Mouse (Mus musculus): ENCODE data around the gene Dlx5. TPM values are rescaled to one million over a fixed set of nuclear protein-coding genes. Genes with fewer than 3 reads are reported as not detected.

Dlx5 gene
- polyA plus RNA-seq, 1 experiment: 4.3 TPM

DNA sequence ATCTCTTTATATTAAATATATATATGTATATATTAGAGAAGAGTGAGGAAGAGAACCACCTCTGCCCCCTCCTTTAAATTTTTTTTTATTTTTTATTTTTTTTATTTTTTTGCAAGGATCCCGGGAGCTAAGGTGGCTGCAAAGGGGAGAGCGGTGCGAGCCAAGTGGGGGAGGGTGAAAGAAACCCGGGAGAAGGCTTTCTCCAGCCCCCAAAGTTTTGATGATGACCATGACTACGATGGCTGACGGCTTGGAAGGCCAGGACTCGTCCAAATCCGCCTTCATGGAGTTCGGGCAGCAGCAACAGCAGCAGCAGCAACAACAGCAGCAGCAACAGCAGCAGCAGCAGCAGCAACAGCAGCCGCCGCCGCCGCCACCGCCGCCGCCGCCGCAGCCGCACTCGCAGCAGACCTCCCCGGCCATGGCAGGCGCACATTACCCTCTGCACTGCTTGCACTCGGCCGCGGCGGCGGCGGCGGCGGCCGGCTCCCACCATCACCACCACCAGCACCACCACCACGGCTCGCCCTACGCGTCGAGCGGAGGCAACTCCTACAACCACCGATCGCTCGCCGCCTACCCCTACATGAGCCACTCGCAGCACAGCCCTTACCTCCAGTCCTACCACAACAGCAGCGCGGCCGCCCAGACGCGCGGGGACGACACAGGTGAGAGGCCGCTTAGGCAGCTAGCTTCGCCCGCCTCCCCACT is 18.6 kb downstream of the Dlx5 start, which contains the start of gene Dlx6:
Gene Dlx6 (plus strand): TSS at position 175 of the 711 bp plus-strand sequence.
- H3K27ac ChIP-seq (ENCODE audit: control insufficient read depth, insufficient read depth, low read depth, low read length): no peak within 1 kb of the TSS
- no peaks in the 10 kb centered on the region for H3K36me3 ChIP-seq (ENCODE audit: control insufficient read depth, insufficient read depth, low read length)

DNA sequence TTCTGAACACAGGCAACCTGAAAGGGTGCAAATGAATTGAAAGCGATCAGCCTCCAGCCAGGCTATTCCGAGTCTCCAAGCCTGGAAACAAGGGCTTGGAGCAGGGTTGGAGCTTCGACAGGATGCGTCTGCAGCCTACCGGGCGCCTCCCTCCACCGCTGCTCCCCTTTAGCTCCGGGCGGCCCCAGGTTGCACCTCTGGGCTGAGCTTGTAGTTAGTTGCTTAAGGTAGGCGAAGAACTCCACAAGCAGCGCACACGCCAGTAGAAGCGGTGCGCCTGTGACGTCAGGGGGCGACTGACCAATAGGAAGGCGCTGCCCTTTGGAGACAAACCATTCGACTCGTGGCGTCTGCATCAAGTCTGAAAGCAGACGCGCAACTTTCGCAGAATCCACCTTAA is 19.3 kb downstream of the Dlx5 start:
- Histone ChIP-seq H3K4me1 (ENCODE audit: control insufficient read depth, insufficient read depth, low read length) (peaks cover 16% of the 10 kb centered on the region), H3K36me3 (ENCODE audit: control insufficient read depth, insufficient read depth, low read length) (no peaks in the 10 kb centered on the region), H3K4me3 (ENCODE audit: control insufficient read depth, low read depth, low read length) (peak overlapping the region; percentile 73), H3K27ac (ENCODE audit: control insufficient read depth, insufficient read depth, low read depth, low read length) (no peak overlapping the region), H3K27me3 (ENCODE audit: control insufficient read depth, insufficient read depth, low read length) (peaks cover 14% of the 10 kb centered on the region)
- peak; percentile 77 for TF ChIP-seq POLR2A (IDR thresholded peaks at IDR 0.05; ENCODE audit: control insufficient read depth, low read depth, low read length)
- no peak for TF ChIP-seq CTCF (IDR thresholded peaks at IDR 0.05; ENCODE audit: control insufficient read depth, insufficient read depth, insufficient replicate concordance, low read depth, low read length)

More for the DNA sequence above, 18.6 kb downstream of the Dlx5 start, which contains the start of gene Dlx6:
- no peak for TF ChIP-seq CTCF (IDR thresholded peaks at IDR 0.05; ENCODE audit: control insufficient read depth, insufficient read depth, insufficient replicate concordance, low read depth, low read length)
- no peak for TF ChIP-seq POLR2A (IDR thresholded peaks at IDR 0.05; ENCODE audit: control insufficient read depth, low read depth, low read length)
- Histone ChIP-seq H3K27me3 (ENCODE audit: control insufficient read depth, insufficient read depth, low read length) (peaks cover 14% of the 10 kb centered on the region), H3K4me3 (ENCODE audit: control insufficient read depth, low read depth, low read length) (peak within 1 kb of the TSS; percentile 79), H3K4me1 (ENCODE audit: control insufficient read depth, insufficient read depth, low read length) (peaks cover 16% of the 10 kb centered on the region)

DNA sequence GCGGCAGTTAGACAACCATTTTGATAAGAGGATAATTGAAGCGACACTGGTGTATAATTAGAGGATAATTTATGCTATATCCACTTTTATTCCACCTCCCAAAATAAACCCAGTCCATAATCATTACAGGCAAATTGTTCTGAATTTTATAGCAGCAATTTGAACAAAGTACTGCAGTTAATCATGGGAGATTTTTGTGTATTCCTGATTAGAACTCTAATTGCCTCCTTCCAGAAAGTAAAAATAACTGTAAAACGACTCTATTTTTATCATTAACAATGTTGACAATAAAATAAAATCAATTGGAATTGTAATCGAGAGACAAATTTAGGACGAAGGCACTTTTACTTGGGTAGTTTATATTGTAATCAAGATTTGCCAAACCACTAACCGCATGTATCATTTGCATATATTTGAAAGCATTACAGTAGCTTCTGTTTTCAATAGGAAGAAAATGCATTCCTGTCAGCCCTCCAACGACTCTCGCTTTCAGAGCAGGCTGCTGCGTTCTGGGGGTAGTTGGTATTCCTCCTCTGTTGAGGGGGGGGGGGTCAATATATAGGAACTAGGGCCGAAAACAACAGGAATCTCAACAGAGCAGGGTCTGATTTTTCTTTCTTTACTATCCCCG is 20.0 kb downstream of the Dlx5 start:
- peaks cover 14% of the 10 kb centered on the region for H3K27me3 ChIP-seq (ENCODE audit: control insufficient read depth, insufficient read depth, low read length)
- no peak overlapping the region for H3K27ac ChIP-seq (ENCODE audit: control insufficient read depth, insufficient read depth, low read depth, low read length)
- H3K4me1 ChIP-seq (ENCODE audit: control insufficient read depth, insufficient read depth, low read length): peaks cover 16% of the 10 kb centered on the region
- H3K4me3 ChIP-seq (ENCODE audit: control insufficient read depth, low read depth, low read length): peak overlapping the region; percentile 73; the same call in 1 of the 2 replicates
- no peaks in the 10 kb centered on the region for H3K36me3 ChIP-seq (ENCODE audit: control insufficient read depth, insufficient read depth, low read length)
- no peak for TF ChIP-seq CTCF (IDR thresholded peaks at IDR 0.05; ENCODE audit: control insufficient read depth, insufficient read depth, insufficient replicate concordance, low read depth, low read length)
- no peak for TF ChIP-seq POLR2A (IDR thresholded peaks at IDR 0.05; ENCODE audit: control insufficient read depth, low read depth, low read length)

DNA sequence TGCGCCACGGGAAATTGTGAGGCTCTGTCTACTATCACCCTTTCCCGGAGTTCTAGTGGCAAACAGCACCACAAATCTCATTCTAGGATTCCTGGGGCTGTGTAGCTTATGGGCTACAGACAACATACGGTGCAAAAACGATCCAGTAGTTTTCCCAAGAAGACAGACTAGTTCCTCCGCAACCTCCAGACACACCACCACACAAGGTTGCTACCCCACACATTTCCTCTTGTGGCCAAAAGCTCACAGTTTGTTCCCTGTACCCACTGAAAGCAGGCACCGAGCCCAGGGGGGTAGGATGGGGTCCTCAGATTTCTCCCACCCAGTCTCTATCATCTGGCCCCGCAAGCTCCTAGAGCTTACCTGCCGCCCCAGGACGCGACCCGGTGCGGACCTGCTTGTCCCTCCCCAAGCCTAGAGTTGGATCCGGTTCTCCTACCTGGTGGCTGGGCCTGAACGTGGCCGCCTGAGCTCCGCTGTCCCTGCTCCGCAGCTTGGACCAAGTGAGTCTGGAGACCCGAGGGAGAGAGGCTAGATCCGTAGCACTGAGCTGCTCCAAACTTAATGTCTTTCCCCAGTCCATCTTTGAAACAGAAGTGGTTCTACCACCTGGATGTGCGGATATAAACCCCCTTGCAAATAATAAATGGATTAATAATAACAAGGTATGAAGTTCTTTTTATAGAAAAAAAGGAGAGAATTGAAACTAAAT is 20.6 kb downstream of the Dlx5 start:
- Histone ChIP-seq H3K27ac (ENCODE audit: control insufficient read depth, insufficient read depth, low read depth, low read length) (no peak overlapping the region), H3K4me1 (ENCODE audit: control insufficient read depth, insufficient read depth, low read length) (peaks cover 20% of the 10 kb centered on the region), H3K36me3 (ENCODE audit: control insufficient read depth, insufficient read depth, low read length) (no peaks in the 10 kb centered on the region), H3K4me3 (ENCODE audit: control insufficient read depth, low read depth, low read length) (peak overlapping the region; percentile 84), H3K27me3 (ENCODE audit: control insufficient read depth, insufficient read depth, low read length) (peaks cover 16% of the 10 kb centered on the region)
- TF ChIP-seq POLR2A (IDR thresholded peaks at IDR 0.05; ENCODE audit: control insufficient read depth, low read depth, low read length) (no peak), CTCF (IDR thresholded peaks at IDR 0.05; ENCODE audit: control insufficient read depth, insufficient read depth, insufficient replicate concordance, low read depth, low read length) (no peak)

DNA sequence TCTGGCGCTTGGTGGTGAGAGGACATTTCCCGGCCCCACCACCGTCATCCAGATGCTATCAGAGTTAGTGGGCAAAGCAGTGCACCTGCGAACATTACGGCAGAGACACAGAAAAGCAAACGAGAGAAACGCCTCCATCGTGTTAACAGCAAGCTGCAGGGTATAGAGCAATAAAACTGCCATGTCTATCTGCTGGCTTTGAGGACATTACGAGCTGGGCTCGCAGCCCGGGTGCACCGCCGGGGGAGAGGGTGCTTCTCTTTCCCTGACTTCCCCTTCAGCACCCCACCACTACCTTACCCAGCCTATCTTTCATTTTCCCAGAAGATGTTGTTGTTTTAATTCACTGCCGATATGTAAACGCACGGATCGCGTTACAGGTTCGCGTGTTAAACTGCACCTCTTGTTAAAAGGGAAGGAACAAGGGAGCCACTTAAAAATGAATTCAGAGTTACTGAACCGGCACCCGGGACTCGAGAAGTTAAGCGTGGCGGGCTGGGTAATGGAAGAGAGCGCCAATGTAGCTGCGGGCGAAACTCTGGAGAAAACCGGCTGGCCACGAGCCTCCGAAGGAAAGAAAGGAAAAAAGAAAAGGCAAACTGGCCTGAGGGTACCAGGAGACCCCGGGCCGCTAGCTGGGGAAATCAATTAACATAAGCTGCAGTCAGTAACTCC is 21.3 kb downstream of the Dlx5 start:
- H3K27ac ChIP-seq (ENCODE audit: control insufficient read depth, insufficient read depth, low read depth, low read length): no peak overlapping the region
- H3K4me3 ChIP-seq (ENCODE audit: control insufficient read depth, low read depth, low read length): peak overlapping the region; percentile 84
- peaks cover 16% of the 10 kb centered on the region for H3K27me3 ChIP-seq (ENCODE audit: control insufficient read depth, insufficient read depth, low read length)
- H3K4me1 ChIP-seq (ENCODE audit: control insufficient read depth, insufficient read depth, low read length): peaks cover 22% of the 10 kb centered on the region
- TF ChIP-seq CTCF (IDR thresholded peaks at IDR 0.05; ENCODE audit: control insufficient read depth, insufficient read depth, insufficient replicate concordance, low read depth, low read length) (no peak), POLR2A (IDR thresholded peaks at IDR 0.05; ENCODE audit: control insufficient read depth, low read depth, low read length) (no peak)
- H3K36me3 ChIP-seq (ENCODE audit: control insufficient read depth, insufficient read depth, low read length): no peaks in the 10 kb centered on the region

DNA sequence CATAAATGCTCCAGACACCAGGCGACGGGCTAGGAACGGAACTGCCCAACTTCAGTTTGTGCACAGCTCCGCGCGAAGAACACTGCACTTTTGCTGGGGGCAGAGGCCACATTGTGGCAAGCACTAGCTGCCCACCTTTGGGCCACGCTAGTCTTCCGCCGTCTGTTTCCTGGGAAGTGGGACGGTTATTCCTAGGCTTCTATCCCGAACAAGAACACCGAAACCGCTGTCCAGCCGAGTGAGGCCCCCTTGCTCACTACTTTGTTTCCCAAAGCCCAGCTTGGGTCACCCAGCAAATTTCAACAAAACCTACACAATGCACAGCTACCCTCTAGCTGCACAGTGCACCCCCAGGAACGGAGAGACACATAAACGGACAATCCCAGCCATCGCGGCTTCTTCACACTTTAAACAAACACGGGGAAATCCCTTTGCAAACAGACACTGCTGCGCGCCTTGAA is 21.9 kb downstream of the Dlx5 start:
- H3K27ac ChIP-seq (ENCODE audit: control insufficient read depth, insufficient read depth, low read depth, low read length): no peak overlapping the region

More for the DNA sequence above, 21.9 kb downstream of the Dlx5 start:
- Histone ChIP-seq H3K36me3 (ENCODE audit: control insufficient read depth, insufficient read depth, low read length) (no peaks in the 10 kb centered on the region), H3K4me3 (ENCODE audit: control insufficient read depth, low read depth, low read length) (peak overlapping the region; percentile 84), H3K27me3 (ENCODE audit: control insufficient read depth, insufficient read depth, low read length) (peaks cover 16% of the 10 kb centered on the region), H3K4me1 (ENCODE audit: control insufficient read depth, insufficient read depth, low read length) (peaks cover 22% of the 10 kb centered on the region)
- TF ChIP-seq POLR2A (IDR thresholded peaks at IDR 0.05; ENCODE audit: control insufficient read depth, low read depth, low read length) (no peak), CTCF (IDR thresholded peaks at IDR 0.05; ENCODE audit: control insufficient read depth, insufficient read depth, insufficient replicate concordance, low read depth, low read length) (no peak)
